Mouse (Mus musculus) stomach, postnatal 0 days (tissue): ENCODE measurements at regions not wholly inside any gene's neighbourhood (a gene's known extent, or its start where the extent isn't known, plus 50 kb on each side); places are given as distances from the start of the nearest gene placed in this dataset.

Experiments
- ATAC-seq: fragments of 200-750 bp; cut with Nextera tagmentation; 2 replicates; pipeline ENCODE4 v1.8.0; 2017; ENCODE audit not compliant: low FRiP score, low TSS enrichment
- DNase-seq: peaks from one replicate; pipeline ENCODE4 v3.0.0-alpha.2; 2016; ENCODE audit warnings: low spot score
- H3K27ac ChIP-seq: fragments of 300-500 bp; sonication (generic); replicated peaks from 2 replicates; pipeline ENCODE4 v1.5.1; 2014; ENCODE audit warnings: mild to moderate bottlenecking, control low read depth
- H3K27me3 ChIP-seq: fragments of 300-500 bp; sonication (generic); 2 replicates; pipeline ENCODE4 v1.6.1; 2014; ENCODE audit warnings: low read length; ENCODE audit not compliant: control insufficient read depth, insufficient read depth
- H3K36me3 ChIP-seq: fragments of 300-500 bp; sonication (generic); 2 replicates; pipeline ENCODE4 v1.6.1; 2014; ENCODE audit warnings: low read length, mixed read lengths; ENCODE audit not compliant: control insufficient read depth, insufficient read depth
- H3K4me1 ChIP-seq: fragments of 300-500 bp; sonication (generic); replicated peaks from 2 replicates; pipeline ENCODE4 v1.6.1; 2014; ENCODE audit warnings: antibody characterized with exemption; ENCODE audit not compliant: control insufficient read depth, insufficient read depth
- H3K4me2 ChIP-seq: fragments of 300-500 bp; sonication (generic); replicated peaks from 2 replicates; pipeline ENCODE4 v1.6.1; 2014; ENCODE audit warnings: low read depth, mild to moderate bottlenecking, control low read depth, moderate library complexity
- H3K4me3 ChIP-seq: fragments of 300-500 bp; sonication (generic); 2 replicates; pipeline ENCODE4 v1.5.1; 2014; ENCODE audit warnings: low read depth, low read length, control low read depth
- H3K9ac ChIP-seq: fragments of 300-500 bp; sonication (generic); 2 replicates; pipeline ENCODE4 v1.6.1; 2014; ENCODE audit warnings: mild to moderate bottlenecking, low read length, control low read depth, mixed read lengths
- H3K9me3 ChIP-seq: fragments of 300-500 bp; sonication (generic); 2 replicates; pipeline ENCODE4 v1.6.1; 2016; ENCODE audit warnings: low read length; ENCODE audit not compliant: control insufficient read depth
- CTCF ChIP-seq: IDR thresholded peaks from 2 replicates; pipeline ENCODE4 v1.5.1; 2016; ENCODE audit warnings: antibody characterized with exemption, low read depth, mild to moderate bottlenecking, moderate library complexity
- EP300 ChIP-seq: optimal IDR thresholded peaks from 2 replicates; pipeline ENCODE3; 2016; ENCODE audit warnings: antibody characterized with exemption
- WGBS: fragments of 180-500 bp; shearing (Covaris S2); extraction: QIAGEN DNeasy Blood & Tissue Kit; methylation state at CpG from one replicate; pipeline ENCODE4 v1.1.7; 2014; 5-methylcytosine and 5-hydroxymethylcytosine counted together

DNA sequence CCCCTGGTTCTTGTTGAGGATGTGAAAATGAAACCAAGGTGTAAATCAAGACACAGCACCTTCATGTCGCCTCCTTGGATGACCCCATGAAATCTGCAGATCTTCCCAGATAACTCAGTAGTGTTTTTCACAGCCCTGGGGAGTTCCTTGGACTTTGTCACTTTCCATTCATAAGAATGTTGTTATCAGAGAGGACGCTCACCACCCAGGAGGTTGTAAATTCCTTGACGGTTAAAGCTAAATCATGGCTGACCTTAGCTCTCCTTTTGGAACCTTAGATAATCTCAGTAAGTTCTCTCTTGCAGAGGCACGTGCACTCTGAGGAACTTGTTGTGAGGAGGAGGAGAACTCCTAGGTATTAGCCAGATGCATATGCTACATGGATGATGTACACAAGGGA, 229.8 kb upstream of the Dynlrb2 start:
- ATAC-seq (no peak), DNase-seq (no peak)
- Histone ChIP-seq H3K4me2 (no peak overlapping the region), H3K36me3 (no peaks in the 10 kb centered on the region), H3K4me3 (no peak overlapping the region), H3K27me3 (no peaks in the 10 kb centered on the region), H3K9ac (no peak overlapping the region), H3K27ac (no peak overlapping the region), H3K9me3 (no peaks in the 10 kb centered on the region), H3K4me1 (no peaks in the 10 kb centered on the region)
- no peak for TF ChIP-seq EP300
- no peak for TF ChIP-seq CTCF
- WGBS, result 54% methylated on average over 4 of the region's 4 CpGs

DNA sequence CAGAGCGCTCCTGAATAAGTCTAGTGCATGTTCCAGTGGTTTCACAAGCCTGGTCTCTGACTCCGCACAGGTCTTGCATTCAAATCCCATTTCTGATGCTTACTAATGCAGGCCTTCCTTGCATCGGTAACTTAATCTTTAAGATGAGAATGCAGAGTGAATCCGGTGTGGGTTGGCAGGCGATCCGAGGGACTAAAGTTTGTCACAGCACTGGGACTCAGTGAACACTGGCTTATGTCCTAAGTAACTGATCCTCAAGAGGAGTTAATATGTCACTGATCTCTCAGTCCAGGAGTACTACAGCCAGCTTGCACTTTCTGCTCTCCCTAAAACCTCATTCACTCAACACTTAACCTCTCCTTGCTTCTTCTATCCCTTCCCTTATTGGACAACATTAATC, 233.5 kb upstream of the Dynlrb2 start:
- no peak for ATAC-seq
- DNase-seq, result no peak
- no peaks in the 10 kb centered on the region for H3K9me3 ChIP-seq
- H3K4me2 ChIP-seq, result no peak overlapping the region
- H3K36me3 ChIP-seq, result no peaks in the 10 kb centered on the region
- H3K27ac ChIP-seq, result no peak overlapping the region
- H3K27me3 ChIP-seq, result no peaks in the 10 kb centered on the region
- H3K4me1 ChIP-seq, result no peaks in the 10 kb centered on the region
- no peak overlapping the region for H3K9ac ChIP-seq
- H3K4me3 ChIP-seq, result no peak overlapping the region
- WGBS, result 91% methylated on average over 6 of the region's 6 CpGs
- TF ChIP-seq CTCF (no peak), EP300 (no peak)

DNA sequence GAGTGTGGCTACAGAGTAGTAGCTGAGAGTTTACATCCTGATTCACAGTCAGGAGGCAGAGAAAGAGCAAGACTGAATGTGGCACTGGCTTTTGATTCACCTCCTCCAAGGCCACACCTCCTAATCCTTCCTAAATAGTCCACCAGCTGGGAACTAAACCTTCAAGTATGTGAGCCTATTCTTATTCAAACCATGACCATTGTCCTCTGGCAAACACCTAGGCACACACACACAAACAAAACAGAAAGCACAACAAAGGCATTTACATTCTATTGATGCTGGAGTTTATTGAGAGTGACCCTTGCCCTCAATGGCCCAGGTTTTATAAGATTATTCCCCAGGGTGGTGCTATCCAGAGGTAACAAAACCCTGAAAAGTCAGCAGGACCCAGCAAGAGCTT, 235.4 kb upstream of the Dynlrb2 start:
- H3K4me2 ChIP-seq, result no peak overlapping the region
- no peak overlapping the region for H3K27ac ChIP-seq
- no peaks in the 10 kb centered on the region for H3K36me3 ChIP-seq
- no peak for TF ChIP-seq EP300
- TF ChIP-seq CTCF, result no peak
- no peak overlapping the region for H3K4me3 ChIP-seq
- H3K4me1 ChIP-seq, result no peaks in the 10 kb centered on the region
- no peak for ATAC-seq
- H3K9me3 ChIP-seq, result no peaks in the 10 kb centered on the region
- H3K27me3 ChIP-seq, result no peaks in the 10 kb centered on the region
- no peak overlapping the region for H3K9ac ChIP-seq
- DNase-seq, result no peak

DNA sequence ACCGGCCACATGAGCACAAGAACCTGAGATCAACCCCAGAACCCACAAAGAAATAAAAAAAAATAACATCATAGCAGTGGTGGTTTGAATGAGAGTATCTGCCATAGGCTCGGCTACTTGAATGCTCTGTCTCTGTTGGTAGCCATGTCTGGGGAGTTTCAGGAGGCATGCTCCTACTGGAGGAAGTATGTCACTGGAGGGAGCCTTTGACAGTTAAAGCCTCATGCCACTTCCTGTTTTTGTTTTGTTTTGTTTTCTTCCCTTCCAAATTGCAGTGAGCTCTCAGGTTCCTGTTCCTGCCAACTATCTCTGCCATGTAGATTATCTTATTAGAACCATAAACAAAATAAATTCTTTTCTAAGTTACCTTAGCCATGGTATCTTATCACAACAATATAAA, 236.1 kb upstream of the Dynlrb2 start:
- 86% methylated on average over 2 of the region's 2 CpGs for WGBS
- ATAC-seq, result no peak

DNA sequence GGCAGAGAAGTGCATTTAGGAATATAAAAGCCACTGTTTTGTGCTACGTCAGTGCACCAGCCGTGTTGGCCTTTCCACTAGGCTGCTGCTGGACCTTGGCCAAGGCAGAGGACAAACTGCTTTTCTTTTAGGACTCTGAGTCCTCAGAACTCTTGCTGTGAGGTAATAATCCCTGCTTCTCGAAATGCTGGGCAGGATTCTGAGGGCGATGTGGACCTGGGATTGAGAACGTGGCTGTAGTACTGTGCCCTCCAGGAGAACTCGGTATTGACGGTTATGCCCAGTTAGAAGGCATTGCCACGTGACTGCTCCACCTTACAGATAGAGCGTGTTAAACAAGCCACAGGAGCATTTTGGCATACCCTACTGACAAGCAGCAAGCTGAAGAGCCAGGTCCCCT, 236.6 kb upstream of the Dynlrb2 start:
- DNase-seq (peak; percentile 37), ATAC-seq (no peak)
- no peak overlapping the region for H3K4me2 ChIP-seq
- no peaks in the 10 kb centered on the region for H3K36me3 ChIP-seq
- H3K27ac ChIP-seq, result no peak overlapping the region
- WGBS, result 66% methylated on average over 9 of the region's 9 CpGs
- H3K27me3 ChIP-seq, result no peaks in the 10 kb centered on the region
- H3K4me3 ChIP-seq, result no peak overlapping the region
- H3K4me1 ChIP-seq, result no peaks in the 10 kb centered on the region
- H3K9ac ChIP-seq, result no peak overlapping the region
- H3K9me3 ChIP-seq, result no peaks in the 10 kb centered on the region
- TF ChIP-seq CTCF (no peak), EP300 (no peak)

More for the DNA sequence above, 236.1 kb upstream of the Dynlrb2 start:
- TF ChIP-seq CTCF (no peak), EP300 (no peak)
- H3K4me3 ChIP-seq, result no peak overlapping the region
- H3K4me1 ChIP-seq, result no peaks in the 10 kb centered on the region
- H3K36me3 ChIP-seq, result no peaks in the 10 kb centered on the region
- H3K27me3 ChIP-seq, result no peaks in the 10 kb centered on the region
- no peak overlapping the region for H3K9ac ChIP-seq
- no peak for DNase-seq
- H3K9me3 ChIP-seq, result no peaks in the 10 kb centered on the region
- no peak overlapping the region for H3K4me2 ChIP-seq
- no peak overlapping the region for H3K27ac ChIP-seq

DNA sequence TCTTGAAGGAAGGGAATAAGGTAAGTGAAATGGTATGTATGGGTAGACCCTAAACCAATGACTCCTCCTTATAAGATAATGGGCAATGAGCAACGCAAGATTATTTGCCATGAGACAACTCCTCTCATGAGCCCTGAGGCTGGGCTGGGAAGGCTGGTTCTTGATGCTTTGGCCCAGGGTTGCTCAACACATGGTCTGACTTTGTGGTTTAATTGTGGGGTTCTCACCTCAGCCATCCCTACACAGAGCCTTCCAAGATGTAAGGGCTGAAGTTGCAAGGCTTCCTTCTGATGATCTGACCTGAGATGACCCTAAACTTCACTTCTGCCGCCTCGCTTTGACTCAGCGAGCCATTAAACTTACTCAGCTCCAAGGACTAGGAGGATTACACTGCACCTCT, 237.8 kb upstream of the Dynlrb2 start:
- TF ChIP-seq CTCF, result no peak
- H3K4me2 ChIP-seq, result no peak overlapping the region
- DNase-seq (no peak), ATAC-seq (no peak)
- H3K27me3 ChIP-seq, result no peaks in the 10 kb centered on the region
- no peak overlapping the region for H3K4me3 ChIP-seq
- H3K36me3 ChIP-seq, result no peaks in the 10 kb centered on the region
- H3K4me1 ChIP-seq, result no peaks in the 10 kb centered on the region
- no peak overlapping the region for H3K27ac ChIP-seq
- H3K9ac ChIP-seq, result no peak overlapping the region
- 90% methylated on average over 4 of the region's 4 CpGs for WGBS
- H3K9me3 ChIP-seq, result no peaks in the 10 kb centered on the region
